Mouse (Mus musculus) thymus, adult 2 months (tissue): ENCODE results near the gene Cop1.

Experiments used
- CTCF ChIP-seq: fragments of 200-500 bp; IDR thresholded peaks from 2 replicates; pipeline ENCODE4 v1.5.1; 2012; ENCODE audit warnings: mild to moderate bottlenecking, control low read depth, low read length, moderate library complexity, borderline replicate concordance; ENCODE audit not compliant: control insufficient read depth, poor library complexity, insufficient read depth; ENCODE audit errors: extremely low read depth
- POLR2A ChIP-seq: fragments of 200-500 bp; IDR thresholded peaks from 2 replicates; pipeline ENCODE4 v1.6.1; 2012; ENCODE audit warnings: mild to moderate bottlenecking, low read length, control low read depth, moderate library complexity; ENCODE audit not compliant: control insufficient read depth, poor library complexity, insufficient read depth; ENCODE audit errors: extremely low read depth

GRCm38 (mm10) chr1:159388565-159389024 is 156.5 kb downstream of the Cop1 start:
- TF ChIP-seq CTCF = no peak
- no peak for TF ChIP-seq POLR2A
